Mouse (Mus musculus) adipocyte (in vitro differentiated cells): ENCODE measurements at regions not wholly inside any gene's neighbourhood (a gene's known extent, or its start where the extent isn't known, plus 50 kb on each side); places are given as distances from the start of the nearest gene placed in this dataset.

Source experiments
- DNase-seq: peaks from one replicate; pipeline ENCODE4 v3.0.0-alpha.2; 2016; ENCODE audit warnings: low spot score

DNA sequence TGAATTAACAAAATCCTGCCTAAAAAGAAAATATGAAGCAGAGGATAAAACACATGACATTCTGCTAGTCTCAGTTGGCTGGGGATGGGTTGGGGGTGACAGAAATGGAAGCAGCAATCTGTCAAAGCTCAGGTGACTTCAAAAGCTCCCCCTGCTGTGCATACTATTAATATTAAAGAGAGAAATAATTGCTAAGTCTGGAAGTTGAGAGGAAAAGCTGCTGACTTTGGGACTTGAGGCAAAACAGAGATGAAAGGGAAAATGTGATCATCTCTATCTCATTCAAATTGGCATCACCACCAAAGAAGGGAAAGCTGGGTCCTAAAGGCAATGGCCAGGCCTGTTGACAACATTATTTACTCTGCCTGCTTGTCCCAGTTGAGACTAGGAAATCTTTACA is 90.8 kb downstream of the Rpe65 start:
- no peak for DNase-seq

DNA sequence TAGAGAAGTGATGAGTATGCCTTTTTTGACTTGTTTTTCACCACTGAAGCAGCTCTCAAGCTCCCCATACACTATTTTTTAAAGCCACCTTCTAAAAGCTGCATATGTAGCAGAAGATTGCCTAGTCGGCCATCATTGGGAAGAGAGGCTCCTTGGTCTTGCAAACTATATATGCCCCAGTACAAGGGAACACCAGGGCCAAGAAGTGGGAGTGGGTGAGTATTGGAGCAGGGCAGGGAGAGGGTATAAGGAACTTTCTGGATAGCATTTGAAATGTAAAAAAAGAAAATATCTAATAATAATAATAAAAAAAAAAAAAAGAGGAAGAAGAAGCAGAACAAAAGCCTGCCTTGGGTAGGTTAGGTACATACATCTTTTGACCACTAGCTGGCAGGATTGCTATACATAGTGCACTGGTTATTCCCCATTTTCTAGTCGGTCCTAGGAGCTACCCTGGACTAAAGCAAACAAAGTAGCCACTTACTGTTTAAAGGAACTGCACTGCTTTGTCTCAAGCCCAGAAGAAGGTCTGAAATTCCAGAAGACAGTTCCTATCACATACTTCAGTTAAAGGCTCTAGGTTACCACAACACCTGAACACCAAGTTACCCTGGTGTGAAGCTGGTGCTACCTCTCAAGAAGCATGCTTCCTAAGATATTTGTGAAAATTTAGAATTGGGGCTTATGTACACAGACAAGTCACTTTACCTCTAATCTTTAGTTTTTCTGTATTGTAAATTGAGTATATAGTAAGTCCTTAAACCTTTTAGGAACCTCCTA is 114.9 kb upstream of the Wls start:
- peak; percentile 78 for DNase-seq

- no peak for DNase-seq
Observed at GRCm38 (mm10) chr3:159732201-159732600, 107.3 kb upstream of the Wls start.

DNA sequence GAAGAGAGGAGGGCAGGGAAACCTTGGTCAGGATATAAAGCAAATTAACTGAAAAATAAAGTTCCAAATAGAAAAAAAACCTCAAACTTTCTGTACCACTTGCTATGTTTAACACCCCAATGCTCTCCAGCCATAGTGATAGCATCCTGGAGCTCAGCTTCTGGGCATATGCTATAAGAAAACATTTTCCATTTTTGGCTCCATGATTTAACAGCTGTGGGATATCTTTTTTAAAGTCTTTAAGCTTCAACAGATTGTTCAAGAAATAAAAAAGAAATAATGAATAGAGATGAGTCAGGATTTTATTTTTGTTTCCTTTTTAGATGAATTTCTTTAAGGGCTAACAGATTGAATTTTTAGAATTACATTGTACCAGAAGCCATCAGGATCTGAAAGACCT is 106.3 kb upstream of the Wls start:
- no peak for DNase-seq

GRCm38 (mm10) chr3:159734547-159734946 is 104.9 kb upstream of the Wls start:
- no peak for DNase-seq

DNA sequence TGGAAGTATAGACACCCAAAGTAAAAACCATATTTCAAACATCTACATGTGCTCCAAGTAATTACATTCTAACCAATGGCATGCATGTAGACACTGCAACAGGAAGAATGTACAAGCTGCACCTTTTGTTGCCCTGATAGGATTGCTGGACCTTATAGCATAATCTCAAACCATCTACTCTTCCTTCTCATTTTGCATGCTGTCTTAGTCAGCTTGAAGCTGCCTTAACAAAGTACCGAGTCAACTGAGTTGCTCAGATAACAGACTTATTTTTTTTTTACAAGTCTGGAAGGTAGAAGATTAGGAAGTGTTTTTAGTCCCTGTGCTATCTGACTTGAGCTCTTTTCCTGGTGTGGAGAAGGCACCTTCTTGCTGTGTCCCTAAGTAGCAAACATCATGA is 103.4 kb upstream of the Wls start:
- DNase-seq: no peak

DNA sequence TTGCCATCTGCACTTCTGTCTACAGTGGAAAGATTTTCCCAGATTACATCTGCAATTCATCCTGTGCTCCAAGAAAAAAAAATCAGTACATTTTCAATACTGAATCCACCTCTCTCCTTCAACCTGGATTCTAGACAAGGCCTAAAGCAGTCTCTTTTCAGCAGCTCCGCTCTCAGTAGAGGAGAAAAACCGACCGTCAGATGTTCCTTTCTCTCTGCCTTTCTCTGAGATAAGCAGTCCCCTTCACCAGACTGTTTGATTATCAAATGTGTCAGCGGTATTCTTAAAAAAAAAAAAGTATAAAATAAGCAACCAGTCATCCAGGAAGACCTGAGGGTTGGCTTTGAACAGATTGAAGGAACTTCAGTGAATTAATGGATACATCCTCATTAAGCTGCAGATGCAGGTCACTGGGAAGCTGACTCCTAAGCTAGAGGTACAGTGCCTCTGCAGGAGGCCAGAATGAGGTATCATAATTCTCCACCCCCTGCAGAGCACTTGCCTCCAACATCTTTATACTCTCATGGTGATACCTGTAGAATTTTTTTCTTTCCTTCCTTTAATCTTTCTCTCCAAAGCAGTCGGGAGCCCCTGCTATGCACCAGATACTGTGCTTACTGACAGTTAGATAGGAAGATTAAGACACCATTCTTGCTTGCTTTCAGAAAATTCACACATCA is 98.7 kb upstream of the Wls start:
- no peak for DNase-seq

DNA sequence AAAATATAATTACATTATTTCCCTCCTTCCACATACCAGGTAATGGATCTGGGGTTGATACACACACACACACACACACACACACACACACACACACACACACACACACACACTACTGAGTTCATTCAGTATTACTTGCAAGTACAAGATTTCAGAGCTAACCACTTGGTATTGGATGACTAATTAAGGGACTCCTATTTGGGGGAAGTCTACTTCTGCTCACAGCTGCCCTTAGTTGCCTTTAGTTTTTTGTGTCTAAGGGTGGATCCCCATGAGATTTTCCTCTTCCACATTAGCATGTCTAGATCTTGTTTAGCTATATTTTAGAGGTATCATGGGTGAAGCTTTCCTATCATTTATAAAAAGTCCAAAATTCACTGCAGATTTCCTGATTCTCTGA is 97.7 kb upstream of the Wls start:
- DNase-seq: no peak

DNA sequence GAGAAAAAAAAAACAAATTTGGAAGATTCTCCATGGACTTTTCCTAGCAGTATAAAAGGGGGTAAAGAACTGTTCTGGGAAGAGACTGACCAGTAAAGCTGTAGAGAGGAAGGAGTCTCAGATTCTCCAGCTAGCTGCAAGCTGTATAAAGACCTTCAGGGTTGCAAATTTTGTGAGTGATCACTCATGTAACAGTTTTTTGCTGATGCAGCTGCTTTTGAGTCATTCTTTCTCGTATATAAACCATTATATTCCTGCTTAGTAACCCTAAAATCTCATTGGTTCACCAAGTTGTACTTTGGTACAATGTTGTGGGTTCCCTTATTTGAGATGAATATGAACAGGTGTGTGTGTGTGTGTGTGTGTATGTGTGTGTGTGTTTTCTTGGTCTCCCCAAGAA is 79.7 kb upstream of the Wls start:
- DNase-seq: no peak

DNA sequence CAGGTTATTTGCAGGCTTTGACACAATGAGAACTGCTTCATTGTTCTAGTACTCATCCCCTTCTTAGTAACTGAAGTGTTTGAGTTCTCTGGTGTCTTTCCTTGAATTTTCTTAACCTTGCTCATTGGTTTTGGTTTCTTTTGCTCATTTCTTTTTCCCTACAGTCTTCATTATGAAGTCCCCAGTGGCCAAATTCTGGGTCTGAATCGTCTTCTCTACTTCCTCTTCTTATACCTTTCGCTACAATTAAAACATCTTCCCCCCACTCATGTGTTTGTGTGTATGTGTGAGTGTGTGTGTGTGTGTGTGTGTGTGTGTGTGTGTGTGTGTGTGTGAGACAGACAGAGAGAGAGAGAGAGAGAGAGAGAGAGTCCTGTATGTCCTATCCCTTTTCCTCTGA is 79.2 kb upstream of the Wls start:
- no peak for DNase-seq

GRCm38 (mm10) chr3:159760949-159761348 is 78.5 kb upstream of the Wls start:
- DNase-seq: no peak

DNA sequence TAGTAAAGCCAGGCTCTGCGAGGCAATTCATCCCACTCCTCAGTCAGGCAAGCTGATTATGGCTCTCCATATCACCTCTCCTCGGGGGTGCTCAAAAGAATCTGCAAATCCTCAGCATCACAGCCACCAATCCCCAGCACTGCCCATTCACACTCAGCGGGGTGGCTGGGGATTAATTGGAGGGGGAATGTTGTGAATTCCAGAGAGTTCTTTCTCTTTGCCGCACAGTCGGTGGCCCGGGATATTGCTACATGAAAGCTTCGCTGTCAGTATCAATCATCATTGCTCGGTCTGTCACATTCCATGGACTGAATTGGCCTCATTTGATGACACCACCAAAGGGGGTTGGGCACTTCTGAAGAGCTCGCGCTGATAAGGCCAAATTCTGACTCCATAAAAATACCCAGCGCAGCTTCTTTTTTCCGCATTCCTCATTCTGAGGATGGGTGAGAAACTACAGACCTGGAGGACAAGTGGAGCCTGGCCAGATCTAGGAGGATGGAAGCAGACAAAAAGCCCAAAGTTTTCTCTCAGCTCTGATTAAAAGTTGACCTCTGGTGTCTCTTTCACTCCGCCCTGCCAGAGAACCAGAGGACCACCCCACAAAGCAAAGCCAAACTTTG is 57.1 kb upstream of the Wls start:
- DNase-seq: no peak

DNA sequence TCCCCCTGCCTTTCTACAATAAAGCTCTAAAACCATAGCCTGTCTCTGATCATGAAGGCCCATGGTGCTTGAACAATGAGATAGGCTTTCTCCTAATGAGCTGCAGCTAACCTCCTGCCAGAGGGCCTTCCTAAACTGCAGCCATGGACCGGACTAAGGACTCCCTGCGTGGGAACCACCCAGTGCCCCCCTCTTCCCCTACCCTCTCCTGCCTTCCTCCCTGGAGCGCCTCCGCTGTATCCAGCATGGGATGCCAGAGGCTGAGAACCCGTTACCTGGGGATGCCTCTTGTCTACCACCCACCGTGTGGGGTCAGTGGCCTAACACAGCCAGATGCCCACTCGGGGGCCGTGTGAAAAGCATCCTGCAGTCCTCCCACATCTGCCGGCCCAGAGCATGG is 51.7 kb upstream of the Wls start:
- DNase-seq: no peak
